Mouse (Mus musculus) embryonic facial prominence, embryonic 11.5 days (tissue): ENCODE data around the gene Pdhx. TPM values are rescaled to one million over a fixed set of nuclear protein-coding genes. Genes with fewer than 3 reads are reported as not detected.

ENCODE experiments used
- ATAC-seq: fragments of 200-750 bp; cut with Nextera tagmentation; replicated peaks from 2 replicates; pipeline ENCODE4 v1.8.0; 2017; ENCODE audit warnings: low read depth; ENCODE audit not compliant: insufficient number of reproducible peaks, low FRiP score, low TSS enrichment
- DNase-seq: peaks from one replicate; pipeline ENCODE4 v3.0.0-alpha.2; 2015; ENCODE audit warnings: low spot score
- H3K27ac ChIP-seq: fragments of 300-500 bp; sonication (generic); replicated peaks from 2 replicates; pipeline ENCODE4 v1.5.1; 2014; ENCODE audit warnings: mild to moderate bottlenecking, low read depth, low read length, control low read depth
- H3K27me3 ChIP-seq: fragments of 300-500 bp; sonication (generic); 2 replicates; pipeline ENCODE4 v1.6.1; 2014; ENCODE audit warnings: mild to moderate bottlenecking, low read length, moderate library complexity, mixed read lengths; ENCODE audit not compliant: control insufficient read depth, insufficient read depth
- H3K36me3 ChIP-seq: fragments of 300-500 bp; sonication (generic); replicated peaks from 2 replicates; pipeline ENCODE4 v1.6.1; 2014; ENCODE audit warnings: low read depth, mild to moderate bottlenecking, low read length, moderate library complexity, mixed read lengths; ENCODE audit not compliant: control insufficient read depth, insufficient read depth
- H3K4me1 ChIP-seq: fragments of 300-500 bp; sonication (generic); 2 replicates; pipeline ENCODE4 v1.6.1; 2014; ENCODE audit warnings: low read length, mixed read lengths; ENCODE audit not compliant: control insufficient read depth, insufficient read depth
- H3K4me2 ChIP-seq: fragments of 300-500 bp; sonication (generic); 2 replicates; pipeline ENCODE4 v1.6.1; 2014; ENCODE audit warnings: low read depth, mild to moderate bottlenecking, control low read depth, low read length, moderate library complexity
- H3K4me3 ChIP-seq: fragments of 300-500 bp; sonication (generic); 2 replicates; pipeline ENCODE4 v1.5.1; 2014; ENCODE audit warnings: low read depth, low read length, control low read depth
- H3K9ac ChIP-seq: fragments of 300-500 bp; sonication (generic); replicated peaks from 2 replicates; pipeline ENCODE4 v1.6.1; 2014; ENCODE audit warnings: mild to moderate bottlenecking, control low read depth, low read length
- H3K9me3 ChIP-seq: fragments of 300-500 bp; sonication (generic); replicated peaks from 2 replicates; pipeline ENCODE4 v1.6.1; 2016; ENCODE audit warnings: mild to moderate bottlenecking, low read length, inconsistent platforms, mixed read lengths; ENCODE audit not compliant: control insufficient read depth
- WGBS: fragments of 180-500 bp; shearing (Covaris S2); extraction: QIAGEN DNeasy Blood & Tissue Kit; methylation state at CpG from one replicate; pipeline ENCODE4 v1.1.7; 2014; 5-methylcytosine and 5-hydroxymethylcytosine counted together
- polyA plus RNA-seq: library from polyadenylated mRNA; unstranded; fragments of >200 nt; fragmentation: Nextera tagmentation; extraction: Ambion mirVana; gene quantifications from 2 replicates; pipeline ENCODE4 v1.2.1, GENCODE M21; 2014

The Pdhx gene
- polyA plus RNA-seq, 1 experiment from 2014 or later, result 52.1 TPM

- no peak overlapping the region for H3K27ac ChIP-seq
- no peak overlapping the region for H3K4me2 ChIP-seq
- H3K9ac ChIP-seq, result no peak overlapping the region
- H3K4me3 ChIP-seq, result no peak overlapping the region
- DNase-seq (no peak), ATAC-seq (no peak)
- H3K36me3 ChIP-seq, result no peaks in the 10 kb centered on the region
- H3K9me3 ChIP-seq, result no peaks in the 10 kb centered on the region
- WGBS, result 88% methylated on average over 19 of the region's 19 CpGs
- no peaks in the 10 kb centered on the region for H3K4me1 ChIP-seq
- no peaks in the 10 kb centered on the region for H3K27me3 ChIP-seq
Measured at GRCm38 (mm10) chr2:103051937-103052893, 21.1 kb downstream of the Pdhx start.

DNA sequence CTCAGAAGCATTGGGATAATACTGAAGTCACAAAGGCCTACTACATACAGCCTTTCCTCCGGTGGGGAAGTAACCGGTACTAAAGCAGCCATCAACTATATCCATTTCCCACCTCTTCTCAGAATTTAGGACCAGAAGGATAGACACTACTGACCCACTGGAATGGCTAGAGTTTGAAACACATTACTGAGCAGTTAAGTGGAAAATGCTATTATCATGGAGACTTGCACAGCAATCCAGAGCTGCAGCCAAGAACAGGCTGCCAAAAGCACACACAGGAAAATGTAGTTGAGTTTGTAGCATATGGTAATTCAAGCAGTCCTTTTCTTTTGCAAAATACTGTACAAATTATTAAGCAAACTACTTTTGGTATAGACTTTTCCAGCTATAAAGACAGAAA is 28.0 kb downstream of the Pdhx start:
- H3K4me2 ChIP-seq, result no peak overlapping the region
- WGBS, result 88% methylated on average over 2 of the region's 2 CpGs
- no peaks in the 10 kb centered on the region for H3K27me3 ChIP-seq

DNA sequence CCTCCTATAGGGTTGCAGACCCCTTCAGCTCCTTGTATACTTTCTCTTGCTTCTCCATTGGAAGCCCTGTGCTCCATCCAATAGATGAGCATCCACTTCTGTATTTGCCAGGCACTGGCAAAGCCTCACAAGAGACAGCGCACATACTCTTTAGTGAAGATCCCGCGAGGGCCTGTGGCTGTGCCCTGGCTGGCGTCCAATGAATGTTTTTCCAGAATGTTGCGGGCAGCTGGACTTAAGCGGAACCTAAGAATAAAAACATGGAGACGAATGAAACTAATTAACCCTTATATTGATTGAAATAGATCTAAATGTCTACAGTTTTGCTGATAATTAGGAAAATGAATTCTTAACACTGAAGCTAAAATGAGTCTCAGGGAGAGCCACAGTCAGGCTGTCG is 32.4 kb downstream of the Pdhx start:
- Histone ChIP-seq H3K4me2 (no peak overlapping the region), H3K27me3 (no peaks in the 10 kb centered on the region), H3K4me1 (no peaks in the 10 kb centered on the region), H3K9ac (no peak overlapping the region), H3K36me3 (no peaks in the 10 kb centered on the region), H3K4me3 (no peak overlapping the region), H3K9me3 (no peaks in the 10 kb centered on the region), H3K27ac (no peak overlapping the region)
- WGBS, result 92% methylated on average over 8 of the region's 8 CpGs
- ATAC-seq (no peak), DNase-seq (no peak)

More for the DNA sequence above, 28.0 kb downstream of the Pdhx start:
- ATAC-seq, result no peak
- no peaks in the 10 kb centered on the region for H3K9me3 ChIP-seq
- H3K36me3 ChIP-seq, result no peaks in the 10 kb centered on the region
- H3K4me1 ChIP-seq, result no peaks in the 10 kb centered on the region
- no peak overlapping the region for H3K4me3 ChIP-seq
- no peak overlapping the region for H3K9ac ChIP-seq
- no peak overlapping the region for H3K27ac ChIP-seq
- no peak for DNase-seq

- Histone ChIP-seq H3K4me3 (no peak overlapping the region), H3K9ac (no peak overlapping the region), H3K36me3 (no peaks in the 10 kb centered on the region), H3K4me2 (no peak overlapping the region), H3K27me3 (no peaks in the 10 kb centered on the region), H3K27ac (no peak overlapping the region), H3K4me1 (no peaks in the 10 kb centered on the region), H3K9me3 (no peaks in the 10 kb centered on the region)
- no peak for DNase-seq
- 89% methylated on average over 4 of the region's 4 CpGs for WGBS
- no peak for ATAC-seq
Measured at GRCm38 (mm10) chr2:103037831-103038230, 35.5 kb downstream of the Pdhx start.

- H3K27ac ChIP-seq, result no peak overlapping the region
- no peak overlapping the region for H3K4me3 ChIP-seq
- H3K27me3 ChIP-seq, result no peaks in the 10 kb centered on the region
- DNase-seq, result no peak
- H3K4me2 ChIP-seq, result no peak overlapping the region
- no peak overlapping the region for H3K9ac ChIP-seq
- no peaks in the 10 kb centered on the region for H3K36me3 ChIP-seq
- no peaks in the 10 kb centered on the region for H3K4me1 ChIP-seq
- ATAC-seq, result no peak
- 87% methylated on average over 3 of the region's 3 CpGs for WGBS
- no peaks in the 10 kb centered on the region for H3K9me3 ChIP-seq
Measured at GRCm38 (mm10) chr2:103022728-103023127, 50.6 kb downstream of the Pdhx start.

GRCm38 (mm10) chr2:103020191-103020987 is 52.9 kb downstream of the Pdhx start:
- H3K27me3 ChIP-seq, result no peaks in the 10 kb centered on the region
- WGBS, result 81% methylated on average over 4 of the region's 4 CpGs
- H3K27ac ChIP-seq, result no peak overlapping the region
- ATAC-seq (no peak), DNase-seq (no peak)
- H3K4me1 ChIP-seq, result no peaks in the 10 kb centered on the region
- no peak overlapping the region for H3K9ac ChIP-seq
- no peak overlapping the region for H3K4me2 ChIP-seq
- H3K4me3 ChIP-seq, result no peak overlapping the region
- H3K36me3 ChIP-seq, result no peaks in the 10 kb centered on the region
- no peaks in the 10 kb centered on the region for H3K9me3 ChIP-seq

GRCm38 (mm10) chr2:103018817-103019494 is 54.4 kb downstream of the Pdhx start:
- Histone ChIP-seq H3K9ac (no peak overlapping the region), H3K27me3 (no peaks in the 10 kb centered on the region), H3K4me2 (no peak overlapping the region), H3K9me3 (no peaks in the 10 kb centered on the region), H3K27ac (no peak overlapping the region), H3K4me3 (no peak overlapping the region), H3K4me1 (no peaks in the 10 kb centered on the region), H3K36me3 (no peaks in the 10 kb centered on the region)
- ATAC-seq (no peak), DNase-seq (peak; percentile 61)
- 75% methylated on average over 9 of the region's 9 CpGs for WGBS
